Mouse (Mus musculus) forebrain, embryonic 10.5 days (tissue): ENCODE results near the gene Sco1. TPM values are rescaled to one million over a fixed set of nuclear protein-coding genes. Genes with fewer than 3 reads are reported as not detected.

Source experiments
- DNase-seq: peaks from one replicate; pipeline ENCODE4 v3.0.0-alpha.2; 2017; ENCODE audit warnings: low spot score; ENCODE audit errors: extremely low spot score
- H3K27ac ChIP-seq: fragments of 300-500 bp; sonication (generic); 2 replicates; pipeline ENCODE4 v1.5.1; 2016; ENCODE audit warnings: mild to moderate bottlenecking
- H3K27me3 ChIP-seq: fragments of 300-500 bp; sonication (generic); 2 replicates; pipeline ENCODE4 v1.6.1; 2016; ENCODE audit warnings: mild to moderate bottlenecking; ENCODE audit not compliant: poor library complexity, severe bottlenecking
- H3K36me3 ChIP-seq: fragments of 300-500 bp; sonication (generic); replicated peaks from 2 replicates; pipeline ENCODE4 v1.6.1; 2016; ENCODE audit warnings: mild to moderate bottlenecking, moderate library complexity
- H3K4me1 ChIP-seq: fragments of 300-500 bp; sonication (generic); 2 replicates; pipeline ENCODE4 v1.6.1; 2016
- H3K4me3 ChIP-seq: fragments of 300-500 bp; sonication (generic); 2 replicates; pipeline ENCODE4 v1.5.1; 2016; ENCODE audit warnings: mild to moderate bottlenecking, moderate library complexity
- H3K9me3 ChIP-seq: fragments of 300-500 bp; sonication (generic); 2 replicates; pipeline ENCODE4 v1.6.1; 2016; ENCODE audit warnings: mild to moderate bottlenecking, moderate library complexity
- WGBS: fragments of 180-500 bp; shearing (Covaris S2); methylation state at CpG from one replicate; pipeline ENCODE4 v1.1.7; 2016; 5-methylcytosine and 5-hydroxymethylcytosine counted together
- polyA plus RNA-seq: library from polyadenylated mRNA; unstranded; fragments of >200 nt; fragmentation: Nextera tagmentation; extraction: Ambion mirVana; gene quantifications from 2 replicates; pipeline ENCODE4 v1.2.1, GENCODE M21; 2016

The Sco1 gene
- polyA plus RNA-seq, 1 experiment from 2014 or later = 21.1 TPM

DNA sequence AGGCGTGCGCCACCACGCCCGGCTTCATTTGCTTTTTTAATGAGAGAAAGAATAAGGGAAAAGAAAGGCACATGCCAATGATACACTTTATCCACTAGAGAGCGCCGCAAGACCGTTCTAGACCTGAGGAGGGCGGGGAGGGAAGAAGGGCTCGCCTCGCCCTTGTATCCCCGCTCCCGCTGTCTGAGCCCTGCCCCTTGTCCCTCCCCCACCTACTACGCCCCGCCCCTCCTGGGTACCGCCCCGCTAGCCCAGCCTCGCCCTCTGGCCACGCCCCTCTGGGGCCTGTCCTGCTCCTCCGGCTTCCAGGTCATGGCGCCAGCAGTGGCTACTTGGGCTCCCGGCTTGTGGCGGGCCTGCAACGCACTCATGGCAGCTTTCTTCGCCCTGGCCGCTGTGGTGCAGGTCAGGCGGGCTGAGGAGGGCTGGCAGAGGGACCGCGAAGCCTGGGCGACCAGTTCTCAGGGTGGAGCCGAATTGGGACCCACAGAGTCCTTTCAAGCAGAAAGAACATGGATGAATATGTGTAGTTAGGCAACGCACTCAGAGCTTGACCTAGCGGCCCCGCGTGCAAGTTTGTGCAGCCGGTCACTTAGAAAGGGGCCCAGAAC lies 27.5 kb upstream of the Sco1 start, which contains the start of gene Tmem220:
Gene Tmem220, plus strand, starts transcription at position 288 of the 611 bp plus-strand sequence.
- Histone ChIP-seq H3K27ac (peak within 1 kb of the TSS; percentile 90), H3K4me3 (peak within 1 kb of the TSS; percentile 63), H3K36me3 (no peaks in the 10 kb centered on the region), H3K4me1 (peaks cover 28% of the 10 kb centered on the region), H3K27me3 (peaks cover 30% of the 10 kb centered on the region), H3K9me3 (no peaks in the 10 kb centered on the region)
- DNase-seq = peak; percentile 97
- 2% methylated on average over 35 of the region's 35 CpGs for WGBS

DNA sequence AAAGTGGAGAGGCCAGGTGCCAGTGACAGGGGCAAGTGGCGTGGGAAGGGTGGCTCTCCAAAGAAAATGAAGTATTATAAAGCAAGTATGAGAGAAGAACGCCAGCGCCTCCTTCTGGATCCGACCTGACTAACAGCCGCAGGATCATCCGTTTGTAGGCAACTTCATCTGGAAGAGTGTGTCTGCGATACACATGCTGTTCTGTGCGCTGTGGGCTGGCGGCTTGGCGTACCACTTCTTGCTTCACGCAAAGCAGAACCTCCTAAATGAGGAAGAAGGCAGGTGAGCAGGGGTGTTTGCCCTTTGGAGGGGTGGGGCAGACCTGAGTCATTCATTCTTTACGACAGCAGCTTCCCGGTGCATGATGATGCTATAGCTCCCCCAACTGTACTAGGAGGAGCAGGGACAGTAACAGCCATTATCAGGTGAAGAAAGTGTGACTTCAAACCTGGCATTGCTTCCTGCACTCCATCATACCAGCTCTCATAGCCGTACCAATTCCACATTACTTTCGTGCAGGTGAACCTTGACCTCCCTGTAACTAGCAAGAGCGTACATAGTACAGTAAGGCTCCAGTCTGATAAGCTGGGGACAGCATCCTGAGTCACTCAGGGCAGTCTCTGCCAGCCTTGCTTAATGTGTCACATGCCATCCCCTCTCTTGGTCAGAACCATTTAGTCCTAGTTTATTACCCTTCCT lies 21.4 kb upstream of the Sco1 start:
- WGBS = 57% methylated on average over 16 of the region's 16 CpGs

GRCm38 (mm10) chr11:67031603-67031915 lies 20.9 kb upstream of the Sco1 start:
- H3K36me3 ChIP-seq = no peaks in the 10 kb centered on the region; the same call in 1 of the 2 replicates

More for the DNA sequence above, 21.4 kb upstream of the Sco1 start:
- Histone ChIP-seq H3K27me3 (no peaks in the 10 kb centered on the region), H3K36me3 (no peaks in the 10 kb centered on the region), H3K27ac (no peak overlapping the region), H3K9me3 (no peaks in the 10 kb centered on the region), H3K4me1 (no peaks in the 10 kb centered on the region), H3K4me3 (no peak overlapping the region)
- no peak for DNase-seq

GRCm38 (mm10) chr11:67034775-67035485 lies 17.5 kb upstream of the Sco1 start:
- H3K27me3 ChIP-seq = no peaks in the 10 kb centered on the region
- peaks cover 31% of the 10 kb centered on the region for H3K36me3 ChIP-seq
- H3K4me1 ChIP-seq = no peaks in the 10 kb centered on the region
- no peak for DNase-seq
- 85% methylated on average over 4 of the region's 4 CpGs for WGBS
- H3K9me3 ChIP-seq = no peaks in the 10 kb centered on the region
- H3K27ac ChIP-seq = no peak overlapping the region
- no peak overlapping the region for H3K4me3 ChIP-seq

More at GRCm38 (mm10) chr11:67031603-67031915, 20.9 kb upstream of the Sco1 start:
- Histone ChIP-seq H3K27ac (no peak overlapping the region), H3K9me3 (no peaks in the 10 kb centered on the region), H3K4me1 (no peaks in the 10 kb centered on the region), H3K4me3 (no peak overlapping the region), H3K27me3 (no peaks in the 10 kb centered on the region)
- 75% methylated on average over 2 of the region's 2 CpGs for WGBS
- no peak for DNase-seq

GRCm38 (mm10) chr11:67036229-67036628 lies 16.2 kb upstream of the Sco1 start:
- no peaks in the 10 kb centered on the region for H3K9me3 ChIP-seq
- DNase-seq = no peak
- H3K4me1 ChIP-seq = no peaks in the 10 kb centered on the region
- no peak overlapping the region for H3K4me3 ChIP-seq
- peaks cover 44% of the 10 kb centered on the region for H3K36me3 ChIP-seq
- 94% methylated on average over 6 of the region's 6 CpGs for WGBS
- no peak overlapping the region for H3K27ac ChIP-seq
- H3K27me3 ChIP-seq = no peaks in the 10 kb centered on the region

DNA sequence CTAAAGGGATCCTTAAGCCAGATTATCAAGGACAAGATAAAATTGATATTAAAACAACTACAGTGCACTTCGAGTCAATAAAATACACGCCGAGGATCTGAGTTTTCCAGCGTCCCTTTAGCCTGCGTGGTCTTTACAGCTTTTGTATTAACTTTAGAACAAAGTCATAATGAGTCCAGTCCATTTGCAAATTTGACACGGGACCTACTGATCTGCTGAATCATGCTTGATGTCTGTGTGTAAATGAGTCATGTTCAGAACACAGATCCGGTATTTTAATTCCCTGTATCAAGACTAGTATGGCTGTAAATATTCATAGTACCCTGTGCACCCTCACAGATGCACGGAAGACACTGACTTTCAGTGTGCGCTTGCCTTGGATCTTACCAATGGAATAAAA lies 15.6 kb upstream of the Sco1 start:
- peaks cover 50% of the 10 kb centered on the region for H3K36me3 ChIP-seq

DNA sequence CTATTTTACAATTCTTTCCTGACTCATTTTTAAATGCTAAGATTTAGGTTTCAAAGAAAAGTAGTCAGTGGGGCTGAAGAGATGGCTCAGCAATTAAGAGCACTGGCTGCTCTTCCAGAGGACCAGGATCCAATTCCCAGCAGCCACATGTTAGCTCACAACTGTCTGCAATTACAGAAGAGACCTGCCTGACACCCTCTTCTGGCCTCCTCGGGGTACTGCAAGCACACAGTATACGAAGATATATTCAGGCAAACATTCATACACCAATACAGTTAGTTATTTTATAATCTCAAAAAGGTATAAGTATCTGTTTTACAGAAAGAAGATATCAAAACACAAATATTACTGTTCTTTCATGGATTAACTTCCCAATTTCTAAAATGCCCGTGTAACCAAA lies 12.7 kb upstream of the Sco1 start:
- Histone ChIP-seq H3K9me3 (no peaks in the 10 kb centered on the region), H3K36me3 (peaks cover 53% of the 10 kb centered on the region), H3K27ac (no peak overlapping the region), H3K4me1 (peaks cover 5% of the 10 kb centered on the region), H3K4me3 (no peak overlapping the region), H3K27me3 (no peaks in the 10 kb centered on the region)
- DNase-seq = no peak
- WGBS = 90% methylated on average over 3 of the region's 3 CpGs

More for the DNA sequence above, 15.6 kb upstream of the Sco1 start:
- DNase-seq = no peak
- H3K4me1 ChIP-seq = no peaks in the 10 kb centered on the region
- H3K9me3 ChIP-seq = no peaks in the 10 kb centered on the region
- H3K27me3 ChIP-seq = no peaks in the 10 kb centered on the region
- WGBS = 94% methylated on average over 9 of the region's 9 CpGs
- no peak overlapping the region for H3K27ac ChIP-seq
- H3K4me3 ChIP-seq = no peak overlapping the region

- no peak for DNase-seq
- 96% methylated on average over 6 of the region's 6 CpGs for WGBS
- Histone ChIP-seq H3K4me3 (no peak overlapping the region), H3K4me1 (peaks cover 5% of the 10 kb centered on the region), H3K36me3 (peaks cover 54% of the 10 kb centered on the region), H3K27ac (no peak overlapping the region), H3K27me3 (no peaks in the 10 kb centered on the region), H3K9me3 (no peaks in the 10 kb centered on the region)
Observed at GRCm38 (mm10) chr11:67040483-67040882, 12.0 kb upstream of the Sco1 start.

GRCm38 (mm10) chr11:67043007-67043406 lies 9.5 kb upstream of the Sco1 start:
- H3K36me3 ChIP-seq = peaks cover 50% of the 10 kb centered on the region
- DNase-seq = no peak
- no peaks in the 10 kb centered on the region for H3K9me3 ChIP-seq
- no peak overlapping the region for H3K4me3 ChIP-seq
- H3K4me1 ChIP-seq = peaks cover 5% of the 10 kb centered on the region
- H3K27ac ChIP-seq = no peak overlapping the region
- H3K27me3 ChIP-seq = no peaks in the 10 kb centered on the region
- 36% methylated on average over 8 of the region's 8 CpGs for WGBS

DNA sequence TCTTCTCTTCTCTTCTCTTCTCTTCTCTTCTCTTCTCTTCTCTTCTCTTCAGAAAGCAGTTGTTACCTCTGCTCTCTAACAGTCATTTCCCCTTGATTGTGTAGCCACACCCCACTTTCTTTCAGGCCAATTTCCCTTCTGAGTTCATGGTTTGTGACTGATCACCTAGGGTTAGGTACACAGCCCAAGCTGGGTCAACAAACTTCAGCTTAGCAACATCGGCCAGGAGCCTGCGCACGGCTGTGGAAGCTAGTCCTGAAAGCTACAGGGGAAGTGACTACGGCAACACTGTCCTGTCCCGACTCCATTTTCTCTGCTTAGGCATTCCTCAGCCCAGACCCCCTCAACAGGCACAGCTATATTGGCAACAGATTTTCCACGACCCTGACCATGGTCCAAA lies 7.5 kb upstream of the Sco1 start:
- Histone ChIP-seq H3K27ac (no peak overlapping the region), H3K4me3 (no peak overlapping the region), H3K27me3 (no peaks in the 10 kb centered on the region), H3K4me1 (peaks cover 5% of the 10 kb centered on the region), H3K9me3 (no peaks in the 10 kb centered on the region), H3K36me3 (peaks cover 40% of the 10 kb centered on the region)
- DNase-seq = no peak
- WGBS = 88% methylated on average over 6 of the region's 6 CpGs

- 92% methylated on average over 5 of the region's 5 CpGs for WGBS
- Histone ChIP-seq H3K36me3 (peaks cover 22% of the 10 kb centered on the region), H3K4me1 (peaks cover 14% of the 10 kb centered on the region), H3K27ac (no peak overlapping the region), H3K4me3 (no peak overlapping the region), H3K27me3 (no peaks in the 10 kb centered on the region), H3K9me3 (no peaks in the 10 kb centered on the region)
- no peak for DNase-seq
Observed at GRCm38 (mm10) chr11:67047199-67047598, 5.3 kb upstream of the Sco1 start.

DNA sequence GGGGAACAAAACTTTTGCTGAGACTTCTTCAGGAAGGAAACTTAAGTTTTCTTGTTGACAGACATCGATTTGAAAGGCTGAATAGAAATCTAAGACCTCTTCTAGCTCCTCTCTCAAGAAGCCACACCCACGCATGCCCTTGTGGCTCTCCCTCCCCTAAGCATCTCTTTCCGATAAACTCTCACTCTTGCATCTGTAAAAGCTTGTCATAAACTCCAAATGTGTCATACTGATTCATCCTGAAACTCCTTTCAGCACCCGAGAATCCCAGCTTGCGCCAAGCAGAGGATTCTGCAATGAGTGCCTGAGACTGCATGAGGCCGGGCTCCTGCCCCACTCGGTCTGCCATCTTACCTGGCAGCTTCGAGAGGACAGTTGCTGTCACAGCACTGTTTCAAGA lies 4.0 kb upstream of the Sco1 start:
- Histone ChIP-seq H3K36me3 (peaks cover 22% of the 10 kb centered on the region), H3K27me3 (no peaks in the 10 kb centered on the region), H3K9me3 (no peaks in the 10 kb centered on the region), H3K27ac (no peak overlapping the region), H3K4me1 (peaks cover 13% of the 10 kb centered on the region), H3K4me3 (no peak overlapping the region)
- WGBS = 92% methylated on average over 8 of the region's 8 CpGs
- DNase-seq = no peak

DNA sequence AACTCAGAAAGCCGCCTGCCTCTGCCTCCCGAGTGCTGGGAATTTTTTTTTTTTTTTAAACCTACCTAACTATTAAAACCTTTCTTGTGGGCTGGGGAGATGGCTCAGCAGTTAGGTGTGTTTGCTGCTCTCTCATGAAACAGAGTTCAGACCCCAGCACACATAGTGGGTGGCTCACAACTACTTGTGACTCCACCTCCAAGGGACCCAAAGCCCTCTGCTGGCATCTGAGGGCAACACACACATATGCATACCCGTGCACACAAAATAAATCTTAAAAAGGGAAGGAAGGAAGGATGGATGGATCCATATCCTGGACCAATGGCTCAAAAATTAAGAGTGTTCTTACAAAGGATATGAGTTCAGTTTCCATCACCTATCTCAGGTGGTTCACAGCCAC lies 3.2 kb upstream of the Sco1 start:
- 90% methylated on average over 3 of the region's 3 CpGs for WGBS
- no peaks in the 10 kb centered on the region for H3K27me3 ChIP-seq
- no peak for DNase-seq
- no peaks in the 10 kb centered on the region for H3K9me3 ChIP-seq
- H3K4me3 ChIP-seq = no peak overlapping the region
- H3K36me3 ChIP-seq = peaks cover 25% of the 10 kb centered on the region
- H3K4me1 ChIP-seq = peaks cover 20% of the 10 kb centered on the region
- H3K27ac ChIP-seq = no peak overlapping the region
